Mouse (Mus musculus) G1E (cell line): ENCODE data around the gene Cdhr3. TPM values are rescaled to one million over a fixed set of nuclear protein-coding genes. Genes with fewer than 3 reads are reported as not detected.

Experiments
- ATAC-seq: 2 replicates; pipeline ENCODE4 v1.8.0; 2016; ENCODE audit warnings: mild to moderate bottlenecking; ENCODE audit not compliant: insufficient number of reproducible peaks, poor library complexity, low FRiP score, severe bottlenecking; ENCODE audit errors: extremely low read depth
- DNase-seq: peaks from one replicate; pipeline ENCODE4 v3.0.0; 2012; ENCODE audit warnings: low spot score
- H3K27me3 ChIP-seq: 2 replicates; pipeline ENCODE4 v1.6.1; 2012; ENCODE audit warnings: mild to moderate bottlenecking, low read length, inconsistent platforms; ENCODE audit not compliant: insufficient read depth
- H3K36me3 ChIP-seq: replicated peaks from 2 replicates; pipeline ENCODE3; 2012; ENCODE audit warnings: mild to moderate bottlenecking, inconsistent platforms
- H3K4me1 ChIP-seq: 2 replicates; pipeline ENCODE4 v1.6.1; 2012; ENCODE audit warnings: low read depth, low read length, inconsistent platforms, mixed read lengths; ENCODE audit not compliant: insufficient read depth
- H3K4me3 ChIP-seq: 2 replicates; pipeline ENCODE4 v1.5.1; 2012; ENCODE audit warnings: low read depth, mild to moderate bottlenecking, inconsistent platforms, low read length, moderate library complexity, mixed read lengths
- H3K9me3 ChIP-seq: replicated peaks from 2 replicates; pipeline ENCODE4 v1.6.1; 2012; ENCODE audit warnings: inconsistent platforms
- CTCF ChIP-seq: IDR thresholded peaks from 2 replicates; pipeline ENCODE4 v1.5.1; 2012; ENCODE audit warnings: low read depth, low read length, inconsistent platforms, mixed read lengths
- GATA1 ChIP-seq: IDR thresholded peaks from 2 replicates; pipeline ENCODE4 v1.6.1; 2012; ENCODE audit warnings: borderline replicate concordance, low read length, inconsistent platforms, mixed read lengths
- GATA2 ChIP-seq: IDR thresholded peaks from 2 replicates; pipeline ENCODE4 v1.6.1; 2012; ENCODE audit warnings: low read depth, low read length, inconsistent platforms, borderline replicate concordance
- POLR2AphosphoS5 ChIP-seq: IDR thresholded peaks from 2 replicates; pipeline ENCODE4 v1.6.1; 2012; ENCODE audit warnings: low read depth, low read length, inconsistent platforms; ENCODE audit not compliant: insufficient replicate concordance
- TAL1 ChIP-seq: conservative IDR thresholded peaks from 2 replicates; pipeline ENCODE4 v1.6.1; 2012; ENCODE audit warnings: low read depth, low read length, inconsistent platforms, mixed read lengths
- polyA plus RNA-seq: library from polyadenylated mRNA; stranded (reverse); fragments of >175 nt; gene quantifications from 2 replicates; pipeline ENCODE4 v1.2.3, GENCODE M21; 2012
- total RNA-seq, 2 experiments: library from RNA; stranded (forward) in 1 of 2; stranded (reverse) in 1 of 2; fragments of 200-1000 nt in 1 of 2; fragments of >200 nt in 1 of 2; fragmentation: Nextera tagmentation in 1 of 2; gene quantifications; 2 replicates each; pipeline ENCODE4 v1.2.3; 2014 to 2017

The Cdhr3 gene
- total and polyA plus RNA-seq, 3 experiments = 0.22 TPM; not detected in 2

DNA sequence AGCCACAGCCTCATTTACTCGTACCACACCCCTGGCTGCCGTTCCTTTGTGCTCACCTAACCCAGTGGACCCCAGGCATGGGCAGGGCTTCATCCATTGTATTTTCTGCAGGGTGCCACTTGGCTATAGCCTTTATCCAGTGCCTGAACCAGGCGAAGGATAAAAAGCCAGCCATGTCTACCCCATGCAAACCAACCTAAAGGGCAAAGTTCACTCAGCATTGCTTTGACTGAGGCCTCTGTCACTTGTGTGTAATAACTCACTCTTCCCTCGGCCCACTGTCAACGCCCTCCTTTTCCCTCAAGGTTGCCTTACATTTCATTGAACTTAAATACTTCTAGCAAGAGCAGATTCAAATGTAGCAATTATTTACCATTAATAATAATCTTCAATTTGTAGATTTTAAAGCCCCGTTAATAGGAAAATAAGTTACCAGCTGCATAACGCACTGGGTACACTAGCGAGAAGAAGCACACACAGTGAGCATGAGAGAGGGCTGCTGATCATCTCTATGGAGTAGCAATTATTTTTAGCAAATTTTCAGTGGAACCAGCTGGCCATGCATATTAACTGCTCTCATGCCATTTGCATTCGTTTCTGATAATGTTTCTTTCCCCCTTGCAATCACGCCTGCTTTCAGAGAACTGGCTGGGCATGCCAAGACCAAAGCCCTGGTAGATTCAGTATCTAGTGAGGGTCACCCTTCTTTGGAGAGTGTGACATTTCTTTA lies 13.9 kb upstream of the Cdhr3 start:
- H3K36me3 ChIP-seq = no peaks in the 10 kb centered on the region
- H3K4me3 ChIP-seq = no peak overlapping the region
- no peaks in the 10 kb centered on the region for H3K4me1 ChIP-seq
- no peak for DNase-seq
- H3K9me3 ChIP-seq = peaks cover 5% of the 10 kb centered on the region
- ATAC-seq = no peak
- H3K27me3 ChIP-seq = peaks cover 21% of the 10 kb centered on the region
- TF ChIP-seq POLR2AphosphoS5 = no peak
- no peak for TF ChIP-seq GATA1
- no peak for TF ChIP-seq GATA2
- no peak for TF ChIP-seq TAL1
- no peak for TF ChIP-seq CTCF

DNA sequence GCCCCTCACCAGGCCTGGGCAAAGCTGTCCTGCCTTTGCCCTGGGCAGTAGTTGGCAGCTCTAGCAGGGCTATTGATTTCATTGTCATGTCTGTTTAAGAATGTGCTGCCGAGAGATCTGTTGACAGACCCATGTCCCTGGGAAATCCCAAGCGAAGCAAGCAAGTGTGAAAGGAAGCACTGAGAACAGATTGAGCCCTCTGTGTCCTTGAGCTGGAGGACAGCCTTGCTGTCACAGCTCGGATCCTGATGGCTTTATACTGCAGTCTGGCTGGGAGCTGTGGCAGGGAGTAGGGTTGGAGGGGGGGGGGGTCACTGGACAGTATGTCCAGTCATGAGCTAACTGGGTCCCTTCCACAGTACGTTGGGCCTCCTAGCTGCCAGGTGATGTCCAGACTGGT lies 13.0 kb upstream of the Cdhr3 start:
- DNase-seq (no peak), ATAC-seq (no peak)
- Histone ChIP-seq H3K4me3 (no peak overlapping the region), H3K27me3 (peaks cover 17% of the 10 kb centered on the region), H3K9me3 (peaks cover 5% of the 10 kb centered on the region), H3K4me1 (no peaks in the 10 kb centered on the region), H3K36me3 (no peaks in the 10 kb centered on the region)
- TF ChIP-seq GATA2 = no peak
- TF ChIP-seq GATA1 = no peak; the same call in 1 of the 2 replicates
- TF ChIP-seq CTCF = no peak
- TF ChIP-seq TAL1 = no peak
- TF ChIP-seq POLR2AphosphoS5 = no peak

DNA sequence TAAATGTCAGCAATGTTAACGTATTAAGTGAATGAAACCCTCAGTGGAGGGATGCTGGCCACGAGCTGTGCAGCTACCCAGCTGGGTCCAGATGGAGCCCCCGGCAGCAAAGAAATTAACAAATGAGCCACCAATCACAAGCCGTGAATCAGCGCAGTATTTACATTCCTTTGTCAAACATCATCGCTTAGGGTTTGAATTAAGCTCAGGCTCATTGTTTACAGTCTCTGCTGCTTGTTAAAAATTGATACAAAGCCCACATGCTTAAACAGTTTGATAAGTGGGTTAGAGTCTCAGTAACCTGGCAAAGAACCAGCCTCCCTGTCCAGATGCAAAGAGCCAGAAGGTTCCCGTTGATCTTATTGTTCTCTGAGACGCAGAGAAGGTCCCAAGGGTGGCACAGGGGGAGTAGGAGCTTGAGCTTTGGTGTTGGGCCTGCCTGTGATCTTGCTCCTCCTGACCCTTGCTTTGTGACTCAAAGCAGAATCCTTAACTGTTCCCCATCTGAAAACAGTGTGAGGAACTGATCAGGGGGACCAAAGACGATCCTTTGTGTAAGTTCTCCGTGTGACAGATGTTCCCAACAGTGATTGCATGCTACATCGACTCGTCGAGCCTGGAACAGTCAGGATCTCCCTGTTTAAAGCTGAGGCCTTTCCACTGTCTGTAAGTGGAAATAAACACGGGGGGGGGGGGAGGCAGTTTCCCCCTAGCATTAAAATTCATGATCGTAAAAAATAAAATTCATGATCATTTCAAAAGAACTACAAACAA lies 9.9 kb upstream of the Cdhr3 start:
- H3K27me3 ChIP-seq = peaks cover 7% of the 10 kb centered on the region
- H3K36me3 ChIP-seq = no peaks in the 10 kb centered on the region
- no peak for ATAC-seq
- no peak overlapping the region for H3K4me3 ChIP-seq
- DNase-seq = no peak
- TF ChIP-seq GATA2 = no peak
- TF ChIP-seq TAL1 = no peak
- no peak for TF ChIP-seq CTCF
- no peak for TF ChIP-seq GATA1
- no peak for TF ChIP-seq POLR2AphosphoS5
- no peaks in the 10 kb centered on the region for H3K4me1 ChIP-seq
- peaks cover 5% of the 10 kb centered on the region for H3K9me3 ChIP-seq

DNA sequence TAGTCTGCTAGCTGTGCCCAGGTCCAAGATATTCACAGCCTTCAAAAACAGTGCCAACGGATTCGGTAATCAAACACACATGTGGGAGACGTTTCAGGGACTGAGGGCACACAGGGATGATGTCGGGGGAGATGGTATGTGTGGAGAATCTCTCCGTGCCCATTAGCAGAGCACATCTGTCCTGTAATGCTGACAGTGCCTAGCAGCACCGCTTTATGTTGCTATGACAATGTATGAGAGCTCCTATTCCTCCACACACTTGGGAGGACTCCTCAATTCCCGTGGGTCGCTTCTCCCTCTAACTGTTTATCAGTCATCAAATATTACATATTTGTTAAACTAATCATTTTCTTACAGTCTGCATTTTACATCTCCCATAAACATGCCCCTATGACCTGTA lies 9.0 kb upstream of the Cdhr3 start:
- TF ChIP-seq POLR2AphosphoS5 (no peak), CTCF (no peak), GATA2 (no peak)
- ATAC-seq (no peak), DNase-seq (no peak)
- Histone ChIP-seq H3K4me1 (no peaks in the 10 kb centered on the region), H3K27me3 (peaks cover 9% of the 10 kb centered on the region), H3K4me3 (no peak overlapping the region), H3K36me3 (no peaks in the 10 kb centered on the region), H3K9me3 (peaks cover 5% of the 10 kb centered on the region)

DNA sequence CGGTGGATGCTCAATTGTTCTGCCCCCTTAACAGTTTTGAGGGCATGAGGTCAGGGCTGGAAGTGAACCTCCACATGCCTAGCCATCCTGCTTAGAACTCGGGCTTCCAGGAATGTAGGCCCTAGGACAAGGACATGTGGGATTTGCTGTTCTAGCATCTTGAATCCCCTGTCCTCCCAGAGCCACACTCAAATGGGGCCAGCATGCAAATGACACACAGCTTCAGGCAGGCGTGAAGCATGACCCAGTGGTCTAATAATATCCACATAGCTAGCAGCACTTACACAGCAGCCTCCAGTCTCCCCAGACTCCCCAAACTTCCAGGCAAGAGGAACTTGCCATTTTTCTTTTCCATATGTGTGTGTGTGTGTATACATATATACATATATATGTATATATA lies 3.3 kb upstream of the Cdhr3 start:
- TF ChIP-seq GATA2 (no peak), CTCF (no peak), GATA1 (no peak), POLR2AphosphoS5 (no peak), TAL1 (no peak)
- no peak for ATAC-seq
- no peaks in the 10 kb centered on the region for H3K4me1 ChIP-seq
- DNase-seq = no peak
- no peak overlapping the region for H3K4me3 ChIP-seq
- no peaks in the 10 kb centered on the region for H3K9me3 ChIP-seq
- H3K36me3 ChIP-seq = no peaks in the 10 kb centered on the region
- peaks cover 30% of the 10 kb centered on the region for H3K27me3 ChIP-seq

DNA sequence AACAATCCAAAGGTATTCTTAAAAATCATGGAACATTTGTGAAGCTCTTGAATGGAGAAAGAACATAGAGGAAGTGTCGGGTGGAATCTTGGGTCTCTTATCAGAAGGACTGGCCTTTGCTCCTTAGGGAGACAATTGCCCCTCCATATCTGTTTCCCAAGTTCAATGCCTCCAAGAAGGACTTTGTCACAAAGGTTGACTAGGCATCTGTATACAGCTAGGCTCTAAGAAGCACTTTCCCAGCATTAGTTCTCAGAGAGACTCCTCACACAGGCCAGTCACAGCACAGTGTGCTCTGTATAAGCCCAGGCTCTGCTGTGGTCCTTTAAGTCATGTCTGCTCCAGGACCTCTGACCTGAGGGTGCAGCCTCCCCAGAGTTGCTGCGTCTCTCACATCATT lies 479 bp downstream of the Cdhr3 start:
- DNase-seq (no peak), ATAC-seq (no peak)
- Histone ChIP-seq H3K4me1 (no peaks in the 10 kb centered on the region), H3K9me3 (no peaks in the 10 kb centered on the region), H3K36me3 (no peaks in the 10 kb centered on the region), H3K4me3 (no peak overlapping the region), H3K27me3 (peaks cover 30% of the 10 kb centered on the region)
- TF ChIP-seq POLR2AphosphoS5 (no peak), GATA1 (no peak), TAL1 (no peak), GATA2 (no peak), CTCF (no peak)
